Mouse (Mus musculus) olfactory bulb, adult 2 months (tissue): ENCODE measurements around the gene Aig1.

Experiments used
- CTCF ChIP-seq: fragments of 200-500 bp; IDR thresholded peaks from 2 replicates; pipeline ENCODE4 v1.5.1; 2012; ENCODE audit warnings: low read depth, mild to moderate bottlenecking, low read length, moderate library complexity; ENCODE audit not compliant: insufficient read depth
- POLR2A ChIP-seq: fragments of 200-500 bp; IDR thresholded peaks from 2 replicates; pipeline ENCODE4 v1.6.1; 2012; ENCODE audit warnings: mild to moderate bottlenecking, low read depth, low read length, moderate library complexity; ENCODE audit not compliant: insufficient read depth

DNA sequence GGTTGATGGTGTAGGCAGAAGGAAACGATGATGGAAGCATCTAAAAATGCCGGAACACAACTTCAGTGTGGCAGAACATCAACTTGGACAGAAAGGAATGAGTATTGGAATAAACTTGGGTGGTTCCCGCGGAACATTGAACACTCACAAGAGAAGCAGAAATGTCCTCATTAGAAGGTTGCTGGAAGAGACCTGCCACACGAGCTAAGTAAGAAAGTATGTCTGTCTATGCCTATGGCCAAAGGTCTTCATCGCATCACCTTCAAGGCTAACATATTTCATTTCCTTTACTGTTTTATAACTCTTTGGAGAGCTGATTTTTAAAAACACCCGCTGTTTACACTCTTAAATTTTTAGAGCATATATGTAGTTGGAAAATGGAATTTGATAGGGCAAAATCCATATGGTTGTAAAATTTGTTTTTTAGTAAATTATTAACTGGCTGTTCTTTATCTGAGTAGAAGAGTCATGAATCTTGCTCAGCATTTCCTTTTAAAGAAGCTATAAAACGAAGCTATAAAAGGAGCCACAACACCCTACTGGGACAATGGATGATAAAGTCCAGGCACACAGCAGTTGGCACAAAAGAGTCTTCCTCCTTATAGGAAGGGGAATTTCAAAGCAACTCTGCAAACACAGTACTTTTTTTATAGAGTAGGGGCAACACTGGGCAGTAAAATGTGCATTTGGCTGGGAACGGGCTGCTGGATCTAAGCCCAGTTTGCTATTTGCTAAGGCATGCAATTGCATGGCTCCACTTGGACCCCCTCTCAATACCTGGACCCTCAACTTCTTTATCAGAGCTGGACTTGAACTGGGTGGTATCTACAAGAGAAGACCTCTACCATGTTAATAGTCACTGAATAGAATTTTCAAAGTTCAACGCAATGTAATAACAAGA, 14.4 kb upstream of the Aig1 start:
- no peak for TF ChIP-seq CTCF
- TF ChIP-seq POLR2A, result no peak
